Mouse (Mus musculus): ENCODE data around the gene Clic5. TPM values are rescaled to one million over a fixed set of nuclear protein-coding genes. Genes with fewer than 3 reads are reported as not detected.
A peak's percentile ranks its signal among the peaks of the same experiment; 100 is the strongest.
"Not testable (repeated sequence)": the region's sequence is repeated elsewhere in the genome, so short reads cannot be mapped to it uniquely, and the experiment has no call there.

Gene Clic5
- polyA plus RNA-seq, 1 experiment, result 25.2 TPM

- TF ChIP-seq CTCF (conservative IDR thresholded peaks at IDR 0.05; ENCODE audit: insufficient read depth, insufficient read length, low read depth, low read length), result 0 out of 2 replicates have a peak, but pooled peaks have one; percentile 25
- TF ChIP-seq POLR2A (IDR thresholded peaks at IDR 0.05; ENCODE audit: low read depth, low read length), result no peak
- no peaks in the 10 kb centered on the region for H3K27me3 ChIP-seq (replicated peaks; ENCODE audit: control insufficient read depth, insufficient read depth, low read length)
- no peak for DNase-seq
- no peaks in the 10 kb centered on the region for H3K4me1 ChIP-seq (ENCODE audit: control insufficient read depth, insufficient read depth, low read length)
- no peaks in the 10 kb centered on the region for H3K36me3 ChIP-seq (ENCODE audit: control insufficient read depth, insufficient read depth, low read length)
- 66% methylated on average over 3 of the region's 3 CpGs for WGBS
- no peak overlapping the region for H3K27ac ChIP-seq (ENCODE audit: insufficient read depth, low read depth, low read length)
- H3K4me3 ChIP-seq (ENCODE audit: insufficient read depth, low read depth, low read length), result no peak overlapping the region
Observed at GRCm38 (mm10) chr17:44171930-44172329, 16.5 kb upstream of the Clic5 start.

DNA sequence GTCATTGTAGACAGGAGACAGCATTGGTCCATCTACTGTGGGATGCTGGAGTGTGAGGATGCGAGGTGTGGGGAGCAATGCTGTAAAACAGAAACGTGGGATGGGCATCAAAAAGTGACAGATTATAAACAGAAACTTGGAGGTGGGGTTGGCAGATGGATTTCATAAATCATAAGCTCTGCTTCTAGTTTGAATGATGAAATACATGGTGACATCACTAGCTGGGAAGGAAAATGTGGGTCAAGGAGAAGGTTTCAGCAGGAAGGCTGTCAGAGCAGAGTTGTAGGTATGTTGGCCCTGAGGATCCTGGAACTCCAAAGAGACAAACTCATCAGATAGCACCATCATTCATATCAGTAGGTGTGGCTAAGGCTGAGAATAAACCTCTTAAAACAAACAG lies 15.0 kb upstream of the Clic5 start:
- no peak for DNase-seq
- TF ChIP-seq POLR2A (IDR thresholded peaks at IDR 0.05; ENCODE audit: low read depth, low read length) (no peak), CTCF (conservative IDR thresholded peaks at IDR 0.05; ENCODE audit: insufficient read depth, insufficient read length, low read depth, low read length) (no peak)
- H3K27me3 ChIP-seq (replicated peaks; ENCODE audit: control insufficient read depth, insufficient read depth, low read length), result no peaks in the 10 kb centered on the region
- WGBS, result 74% methylated on average over 2 of the region's 2 CpGs
- no peaks in the 10 kb centered on the region for H3K36me3 ChIP-seq (ENCODE audit: control insufficient read depth, insufficient read depth, low read length)
- H3K4me1 ChIP-seq (ENCODE audit: control insufficient read depth, insufficient read depth, low read length), result no peaks in the 10 kb centered on the region
- no peak overlapping the region for H3K4me3 ChIP-seq (ENCODE audit: insufficient read depth, low read depth, low read length)
- H3K27ac ChIP-seq (ENCODE audit: insufficient read depth, low read depth, low read length), result no peak overlapping the region

- Histone ChIP-seq H3K36me3 (ENCODE audit: control insufficient read depth, insufficient read depth, low read length) (no peaks in the 10 kb centered on the region), H3K4me1 (ENCODE audit: control insufficient read depth, insufficient read depth, low read length) (no peaks in the 10 kb centered on the region), H3K4me3 (ENCODE audit: insufficient read depth, low read depth, low read length) (no peak overlapping the region), H3K27ac (ENCODE audit: insufficient read depth, low read depth, low read length) (no peak overlapping the region), H3K27me3 (replicated peaks; ENCODE audit: control insufficient read depth, insufficient read depth, low read length) (no peaks in the 10 kb centered on the region)
- no peak for TF ChIP-seq CTCF (conservative IDR thresholded peaks at IDR 0.05; ENCODE audit: insufficient read depth, insufficient read length, low read depth, low read length)
- no peak for TF ChIP-seq POLR2A (IDR thresholded peaks at IDR 0.05; ENCODE audit: low read depth, low read length)
- 69% methylated on average over 3 of the region's 3 CpGs for WGBS
- DNase-seq, result no peak
Observed at GRCm38 (mm10) chr17:44177291-44177690, 11.1 kb upstream of the Clic5 start.

DNA sequence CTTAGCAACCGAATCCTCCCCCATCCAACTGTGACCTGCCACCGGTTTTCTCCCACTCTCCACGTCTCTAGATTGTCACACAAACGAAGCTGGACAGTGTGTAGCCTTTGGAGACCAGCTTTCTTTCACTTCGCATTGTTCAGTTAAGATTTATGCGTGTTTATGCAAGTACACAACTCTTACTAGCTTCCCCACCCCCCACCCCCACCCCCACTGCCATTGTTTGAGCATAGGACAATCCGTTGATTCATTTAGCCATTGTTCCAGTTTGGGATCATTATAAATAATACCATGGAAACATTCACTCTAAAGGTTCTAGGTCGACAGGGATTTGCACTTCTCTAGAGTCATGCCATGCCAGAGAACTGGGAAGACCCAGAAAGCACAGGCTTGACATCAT lies 7.0 kb upstream of the Clic5 start:
- 47% methylated on average over 8 of the region's 8 CpGs for WGBS

DNA sequence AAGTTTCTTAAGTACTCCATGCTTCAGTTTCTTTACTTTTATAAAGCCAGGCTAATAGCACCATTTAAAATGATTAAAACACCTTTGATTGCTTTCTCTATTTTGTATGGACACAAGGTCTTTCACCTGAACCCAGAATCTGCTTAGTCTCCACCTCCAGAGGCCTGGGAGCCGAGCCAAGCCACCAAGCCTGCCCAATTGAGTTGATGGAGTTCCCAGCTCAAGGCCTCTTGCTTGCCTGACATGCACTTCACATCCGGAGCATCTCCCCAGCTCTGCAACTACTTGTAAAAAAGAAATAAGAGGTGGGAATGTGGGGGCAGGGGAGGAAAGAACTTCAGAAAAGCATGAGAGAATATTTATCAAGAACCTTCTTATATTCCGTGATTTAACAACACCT lies 1.5 kb upstream of the Clic5 start:
- Histone ChIP-seq H3K27ac (ENCODE audit: insufficient read depth, low read depth, low read length) (no peak overlapping the region), H3K36me3 (ENCODE audit: control insufficient read depth, insufficient read depth, low read length) (no peaks in the 10 kb centered on the region), H3K4me1 (ENCODE audit: control insufficient read depth, insufficient read depth, low read length) (peaks cover 12% of the 10 kb centered on the region; the same call in 1 of the 2 replicates), H3K27me3 (replicated peaks; ENCODE audit: control insufficient read depth, insufficient read depth, low read length) (no peaks in the 10 kb centered on the region), H3K4me3 (ENCODE audit: insufficient read depth, low read depth, low read length) (no peak overlapping the region)
- WGBS, result 71% methylated on average over 3 of the region's 3 CpGs
- peak; percentile 67 for DNase-seq
- no peak for TF ChIP-seq CTCF (conservative IDR thresholded peaks at IDR 0.05; ENCODE audit: insufficient read depth, insufficient read length, low read depth, low read length)
- no peak for TF ChIP-seq POLR2A (IDR thresholded peaks at IDR 0.05; ENCODE audit: low read depth, low read length)

More for the DNA sequence above, 7.0 kb upstream of the Clic5 start:
- Histone ChIP-seq H3K4me1 (ENCODE audit: control insufficient read depth, insufficient read depth, low read length) (no peaks in the 10 kb centered on the region), H3K36me3 (ENCODE audit: control insufficient read depth, insufficient read depth, low read length) (no peaks in the 10 kb centered on the region), H3K4me3 (ENCODE audit: insufficient read depth, low read depth, low read length) (no peak overlapping the region), H3K27me3 (replicated peaks; ENCODE audit: control insufficient read depth, insufficient read depth, low read length) (no peaks in the 10 kb centered on the region), H3K27ac (ENCODE audit: insufficient read depth, low read depth, low read length) (peak overlapping the region; percentile 76; the same call in 1 of the 2 replicates)
- TF ChIP-seq POLR2A (IDR thresholded peaks at IDR 0.05; ENCODE audit: low read depth, low read length), result no peak
- no peak for TF ChIP-seq CTCF (conservative IDR thresholded peaks at IDR 0.05; ENCODE audit: insufficient read depth, insufficient read length, low read depth, low read length)
- DNase-seq, result peak; percentile 57

- Histone ChIP-seq H3K4me1 (ENCODE audit: control insufficient read depth, insufficient read depth, low read length) (peaks cover 12% of the 10 kb centered on the region; the same call in 1 of the 2 replicates), H3K27ac (ENCODE audit: insufficient read depth, low read depth, low read length) (peak overlapping the region; percentile 49; the same call in 1 of the 2 replicates)
- not testable (repeated sequence) for DNase-seq; H3K4me3 ChIP-seq (ENCODE audit: insufficient read depth, low read depth, low read length); H3K27me3 ChIP-seq (replicated peaks; ENCODE audit: control insufficient read depth, insufficient read depth, low read length); H3K36me3 ChIP-seq (ENCODE audit: control insufficient read depth, insufficient read depth, low read length)
Observed at GRCm38 (mm10) chr17:44187537-44187936, 847 bp upstream of the Clic5 start.

GRCm38 (mm10) chr17:44188769-44189145 lies 373 bp downstream of the Clic5 start:
- TF ChIP-seq POLR2A (IDR thresholded peaks at IDR 0.05; ENCODE audit: low read depth, low read length), result no peak
- TF ChIP-seq CTCF (conservative IDR thresholded peaks at IDR 0.05; ENCODE audit: insufficient read depth, insufficient read length, low read depth, low read length), result no peak
- H3K27ac ChIP-seq (ENCODE audit: insufficient read depth, low read depth, low read length), result peak overlapping the region; percentile 63
- WGBS, result 2% methylated on average over 24 of the region's 24 CpGs
- H3K4me1 ChIP-seq (ENCODE audit: control insufficient read depth, insufficient read depth, low read length), result peaks cover 19% of the 10 kb centered on the region; the same call in 1 of the 2 replicates
- H3K4me3 ChIP-seq (ENCODE audit: insufficient read depth, low read depth, low read length), result peak overlapping the region; percentile 55
- no peak for DNase-seq
- H3K27me3 ChIP-seq (replicated peaks; ENCODE audit: control insufficient read depth, insufficient read depth, low read length), result no peaks in the 10 kb centered on the region
- H3K36me3 ChIP-seq (ENCODE audit: control insufficient read depth, insufficient read depth, low read length), result no peaks in the 10 kb centered on the region

GRCm38 (mm10) chr17:44189696-44190095 lies 1.3 kb downstream of the Clic5 start:
- Histone ChIP-seq H3K27ac (ENCODE audit: insufficient read depth, low read depth, low read length) (peak overlapping the region; percentile 53), H3K4me3 (ENCODE audit: insufficient read depth, low read depth, low read length) (peak overlapping the region; percentile 53), H3K4me1 (ENCODE audit: control insufficient read depth, insufficient read depth, low read length) (peaks cover 19% of the 10 kb centered on the region; the same call in 1 of the 2 replicates), H3K36me3 (ENCODE audit: control insufficient read depth, insufficient read depth, low read length) (no peaks in the 10 kb centered on the region), H3K27me3 (replicated peaks; ENCODE audit: control insufficient read depth, insufficient read depth, low read length) (no peaks in the 10 kb centered on the region)
- TF ChIP-seq POLR2A (IDR thresholded peaks at IDR 0.05; ENCODE audit: low read depth, low read length) (no peak), CTCF (conservative IDR thresholded peaks at IDR 0.05; ENCODE audit: insufficient read depth, insufficient read length, low read depth, low read length) (no peak)
- WGBS, result 18% methylated on average over 11 of the region's 11 CpGs
- peak; percentile 93 for DNase-seq

Data from kidney, adult 2 months (tissue).